Mouse (Mus musculus): ENCODE results near the gene Ppp4r1. TPM values are rescaled to one million over a fixed set of nuclear protein-coding genes. Genes with fewer than 3 reads are reported as not detected.
A peak's percentile ranks its signal among the peaks of the same experiment; 100 is the strongest.

Ppp4r1 gene
- total RNA-seq, 1 experiment from 2014 or later = 60.4 TPM

DNA sequence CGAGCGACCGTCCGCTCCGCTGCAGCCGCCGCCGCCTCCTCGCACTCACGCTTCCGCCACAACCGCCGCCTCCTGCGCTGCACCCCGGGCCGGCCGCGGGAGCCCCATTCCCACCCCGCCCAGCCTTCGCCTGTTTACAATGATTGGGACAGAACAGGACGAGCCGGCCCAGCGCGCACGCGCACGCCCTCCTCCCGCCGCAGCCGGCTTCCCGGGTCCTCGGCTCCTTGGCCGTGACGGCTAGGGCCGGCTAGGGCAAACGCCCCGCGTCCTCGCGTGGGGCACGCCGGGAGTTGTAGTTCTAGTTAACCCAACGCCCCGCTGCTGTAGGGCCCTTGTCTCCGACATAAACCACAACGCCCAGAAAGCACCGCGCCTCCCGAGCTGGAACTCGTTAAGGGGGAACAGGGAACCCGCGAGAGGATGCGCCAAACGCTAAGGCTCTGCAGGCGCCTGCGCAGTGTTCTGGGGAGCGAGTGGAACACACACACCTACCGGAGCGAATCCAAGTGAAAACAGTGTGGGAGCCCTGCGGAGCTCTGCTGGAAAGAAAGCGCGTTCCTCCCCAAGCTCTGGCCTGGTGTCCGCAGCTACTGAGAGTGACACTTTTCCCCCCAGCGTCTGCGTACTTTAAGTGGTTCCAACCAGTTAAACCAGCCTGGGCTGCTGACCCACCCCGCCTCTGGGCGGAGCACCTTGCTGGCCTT is 102.5 kb downstream of the Ppp4r1 start:
- ATAC-seq (replicated peaks; ENCODE audit: low read depth, poor library complexity, severe bottlenecking) = peak; percentile 90

DNA sequence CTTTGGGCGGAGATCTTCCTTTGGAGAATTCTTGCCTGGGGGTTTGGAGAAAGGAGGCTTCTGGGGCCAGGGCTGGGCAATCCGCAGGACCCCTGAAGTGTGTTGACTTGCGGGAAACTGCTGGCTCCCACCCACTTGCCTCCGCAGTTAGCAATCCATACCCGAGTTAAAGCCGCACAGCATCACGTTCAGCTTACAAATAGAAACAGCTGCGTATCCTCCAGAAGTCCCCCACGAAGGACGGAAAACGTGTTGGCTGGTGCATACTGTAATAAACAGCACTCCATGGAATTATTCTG is 103.0 kb downstream of the Ppp4r1 start:
- ATAC-seq (replicated peaks; ENCODE audit: low read depth, poor library complexity, severe bottlenecking) = no peak

DNA sequence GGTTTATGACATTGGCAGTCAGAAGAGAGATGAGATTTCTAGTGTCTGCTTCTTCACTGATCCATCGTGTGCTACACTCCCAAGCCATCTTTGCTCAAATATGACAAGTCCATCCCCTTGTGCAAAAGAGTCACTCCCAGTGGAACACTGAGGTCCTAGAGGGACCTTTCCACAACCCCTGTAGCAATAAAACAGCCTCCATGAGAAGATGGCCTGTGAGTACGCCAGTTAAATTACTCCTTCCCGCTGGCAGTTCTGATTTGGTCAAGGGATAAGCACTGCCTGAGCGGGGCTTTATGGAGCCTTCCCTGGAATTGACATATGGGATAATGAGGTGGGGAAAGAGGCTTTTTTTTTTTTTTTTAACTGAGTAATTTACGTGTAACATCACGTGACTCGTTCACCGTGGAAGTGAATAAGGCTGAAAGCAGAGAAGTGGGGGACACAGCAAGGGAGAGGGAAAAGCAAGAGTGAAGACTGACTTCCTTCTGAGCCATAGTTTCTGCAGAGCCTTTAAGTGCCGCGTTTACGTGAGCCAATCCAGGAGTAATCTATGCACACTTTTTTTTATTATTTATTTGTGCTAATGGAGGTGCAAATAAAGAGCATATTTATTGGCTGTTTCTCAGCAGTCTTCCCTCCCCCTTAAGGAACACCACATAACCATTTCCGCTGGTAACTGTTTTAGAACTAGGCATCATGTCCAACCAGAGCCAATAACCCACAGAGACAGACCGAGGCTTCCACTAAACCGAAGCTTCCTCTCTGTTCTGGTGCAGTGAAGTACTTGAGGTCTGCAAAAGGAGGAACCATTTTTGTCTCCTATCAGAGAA is 103.5 kb downstream of the Ppp4r1 start, which contains the start of gene Ralbp1:
Gene Ralbp1, minus strand, starts transcription at position 102 of the 833 bp plus-strand sequence.
- ATAC-seq (replicated peaks; ENCODE audit: low read depth, poor library complexity, severe bottlenecking) = peak; percentile 55

DNA sequence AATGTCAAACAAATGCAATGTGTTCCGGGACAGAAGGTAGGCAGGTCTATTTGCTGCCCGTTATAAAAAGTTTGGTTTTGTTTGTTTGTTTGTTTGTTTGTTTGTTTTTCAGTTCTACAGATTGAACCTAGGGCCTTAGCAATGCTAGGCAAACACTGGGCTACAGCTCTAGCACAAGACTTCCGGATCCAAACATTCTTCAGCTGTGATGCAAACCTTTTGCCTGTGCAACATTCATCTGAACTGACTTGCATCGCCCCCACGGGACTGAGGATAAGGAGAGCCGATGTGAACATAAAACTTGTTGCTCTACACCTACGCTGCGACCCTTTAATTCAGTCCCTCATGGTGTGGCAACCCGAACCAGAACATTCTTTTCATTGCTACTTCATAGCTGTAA is 104.2 kb downstream of the Ppp4r1 start:
- no peak for ATAC-seq (replicated peaks; ENCODE audit: low read depth, poor library complexity, severe bottlenecking)

DNA sequence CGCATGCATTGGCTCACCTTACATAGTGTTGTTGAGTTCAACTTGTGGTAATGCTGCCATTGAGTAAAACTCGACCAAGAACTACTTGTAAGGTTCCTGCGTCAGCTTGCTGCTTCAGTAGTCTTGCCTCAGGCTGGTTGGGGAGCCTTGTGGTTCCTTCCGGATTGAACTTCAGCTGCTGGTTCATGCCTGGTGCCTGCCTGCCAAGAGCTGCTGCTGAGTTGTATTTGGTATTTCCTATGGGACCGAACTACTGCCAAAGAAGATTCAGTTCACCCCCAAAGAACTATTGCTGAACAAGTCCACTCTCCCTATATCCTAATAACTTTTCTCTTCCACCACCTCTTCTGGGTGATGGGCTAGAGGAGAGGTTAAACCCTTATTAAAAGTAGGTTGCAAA is 107.1 kb downstream of the Ppp4r1 start:
- no peak for ATAC-seq (replicated peaks; ENCODE audit: low read depth, poor library complexity, severe bottlenecking)

Other genes with a start within 250 kb of the Ppp4r1 start
- not detected in 2 replicates for gene Tmem232, start 241.8 kb upstream of the Ppp4r1 start, total RNA-seq (2017)
- 57.9 and 68.4 TPM in 2 replicates for gene Vapa, start 169.0 kb upstream of the Ppp4r1 start, total RNA-seq (2017)
- gene Txndc2, start 140.4 kb upstream of the Ppp4r1 start, total RNA-seq (2017) = not detected in 2 replicates
- gene Rab31, start 9.8 kb upstream of the Ppp4r1 start, total RNA-seq (2017) = 45.9 and 56.4 TPM in 2 replicates
- 114 and 116 TPM in 2 replicates for gene Ralbp1, start 103.2 kb downstream of the Ppp4r1 start, total RNA-seq (2017)
- gene Twsg1, start 168.7 kb downstream of the Ppp4r1 start, total RNA-seq (2017) = 21.8 and 23.3 TPM in 2 replicates